Mouse (Mus musculus) mouse embryonic stem cell (cell line): ENCODE measurements around the gene P2rx7.

Experiments used
- in situ Hi-C, 2 experiments: fragments of 300-500 bp; cut with MboI; formaldehyde crosslinking; loops; 1 replicate in 1 of 2; 3 replicates in 1 of 2; pipeline ENCODE4 v1.14.3; 2019 to 2020; ENCODE audit warnings: low sequenced_read_pairs in 2 of 2, low pct_unique_long_range_greater_than_20kb in 1 of 2, mixed read lengths in 1 of 2; ENCODE audit not compliant: unreplicated experiment in 1 of 2

The P2rx7 gene

DNA sequence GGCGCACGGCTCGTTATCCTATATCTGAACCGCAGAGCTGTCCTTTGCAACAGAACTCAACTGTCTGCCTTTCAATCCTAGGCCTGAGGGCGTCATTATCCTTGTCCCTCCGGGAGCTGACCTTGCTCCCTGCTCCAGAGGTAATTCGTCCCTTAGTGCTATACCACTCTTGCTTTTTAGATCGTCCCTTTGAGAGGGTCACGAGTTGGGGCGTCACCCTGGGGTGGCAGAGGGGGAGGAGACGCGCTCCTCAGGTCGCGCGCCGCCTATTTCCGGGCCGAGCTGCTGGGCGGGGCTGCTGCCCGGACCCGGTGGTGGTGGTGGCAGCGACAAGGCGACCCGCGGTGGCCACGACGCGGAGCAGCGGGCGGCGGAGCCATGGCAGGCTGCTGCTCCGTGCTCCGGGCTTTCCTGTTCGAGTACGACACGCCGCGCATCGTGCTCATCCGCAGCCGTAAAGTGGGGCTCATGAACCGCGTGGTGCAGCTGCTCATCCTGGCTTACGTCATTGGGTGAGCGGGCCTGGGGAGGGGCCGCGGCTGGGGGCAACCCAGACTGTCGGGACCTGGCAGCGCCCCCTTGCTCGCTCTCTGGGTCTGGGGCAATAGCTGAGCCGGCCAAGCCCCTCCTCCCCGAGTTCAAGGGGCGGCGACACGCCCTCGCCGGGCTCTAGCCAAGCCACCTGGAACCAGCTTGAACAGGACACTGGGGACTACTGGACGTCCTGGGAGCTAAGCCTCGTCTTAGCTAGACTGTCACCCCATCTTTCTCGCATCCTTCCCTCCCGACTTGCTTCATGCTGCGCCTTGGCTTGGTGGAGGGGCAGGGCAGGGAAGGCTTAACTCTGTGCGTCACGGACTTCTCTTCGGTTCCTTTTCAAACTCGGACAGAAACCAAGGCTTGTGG lies 63.8 kb downstream of the P2rx7 start, which contains the start of gene P2rx4:
P2rx4 (plus strand) TSS at position 269 of the 906 bp plus-strand sequence.
- in situ Hi-C loops: no loop called here

- in situ Hi-C loops: no loop called here
Observed at GRCm38 (mm10) chr5:122708819-122709218, 65.1 kb downstream of the P2rx7 start.

GRCm38 (mm10) chr5:122715723-122716122 lies 72.0 kb downstream of the P2rx7 start:
- in situ Hi-C loops: no loop called here

- in situ Hi-C loops: no loop called here
Observed at GRCm38 (mm10) chr5:122716793-122717192, 73.1 kb downstream of the P2rx7 start.

DNA sequence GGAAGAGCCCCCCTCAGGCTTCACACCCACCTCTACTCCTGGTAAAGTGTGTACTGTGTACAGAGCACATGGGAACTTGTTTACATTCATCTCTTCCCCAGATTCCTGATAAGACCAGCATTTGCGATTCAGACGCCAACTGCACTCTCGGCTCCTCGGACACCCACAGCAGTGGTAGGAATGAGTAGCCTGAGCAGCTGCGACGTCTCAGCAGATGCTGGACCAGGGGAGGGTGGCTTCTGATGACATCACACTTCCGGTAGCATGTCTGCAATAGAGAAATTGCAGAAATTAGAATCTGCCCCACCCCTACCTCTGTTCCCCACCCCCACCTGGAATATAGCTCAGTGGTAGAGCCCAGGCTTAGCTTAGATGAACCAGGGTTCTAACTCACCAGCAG lies 74.7 kb downstream of the P2rx7 start:
- in situ Hi-C loops: no loop called here

- in situ Hi-C loops: no loop called here
Observed at GRCm38 (mm10) chr5:122719168-122719567, 75.5 kb downstream of the P2rx7 start.

- in situ Hi-C loops: no loop called here
Observed at GRCm38 (mm10) chr5:122725453-122725852, 81.7 kb downstream of the P2rx7 start.

DNA sequence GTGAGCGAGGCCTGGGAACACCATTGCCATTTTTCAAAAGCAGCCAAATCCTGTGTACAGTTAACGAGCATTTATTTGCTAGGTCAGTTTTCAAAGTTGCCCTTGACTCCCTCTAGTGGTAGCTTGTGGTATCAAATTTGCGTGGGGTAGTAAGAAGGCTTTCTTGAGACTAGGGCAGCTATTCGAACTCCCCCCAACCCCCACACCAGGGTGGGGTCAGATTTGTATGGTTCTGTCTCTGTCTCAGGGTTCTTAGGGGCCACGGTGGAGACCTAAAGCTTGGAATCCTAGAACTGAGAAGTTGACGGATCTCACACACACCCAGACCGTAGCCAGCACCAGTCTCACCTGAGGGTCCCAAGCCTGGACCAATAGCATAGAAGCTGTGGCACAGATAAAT lies 82.4 kb downstream of the P2rx7 start:
- in situ Hi-C loops: no loop called here

DNA sequence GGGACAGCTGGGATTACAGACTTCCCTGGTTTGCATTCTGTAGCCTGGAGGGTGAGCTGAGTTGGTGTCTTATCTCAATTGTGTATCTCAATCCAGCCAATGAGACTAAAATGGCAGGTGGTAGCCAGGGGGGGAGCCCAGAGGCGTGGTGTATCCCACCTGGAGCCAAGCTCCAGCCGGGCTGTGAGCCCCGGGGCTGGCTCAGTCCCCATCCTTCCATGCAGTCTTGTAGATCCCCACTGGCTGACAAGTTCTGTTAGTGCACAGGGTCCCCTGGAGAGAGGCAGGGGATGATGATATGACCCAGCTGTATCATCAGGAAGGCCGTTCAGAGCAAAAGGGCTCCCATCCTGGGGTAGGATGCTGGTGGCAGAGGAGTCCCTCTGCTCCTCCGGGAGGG lies 82.9 kb downstream of the P2rx7 start:
- in situ Hi-C loops: no loop called here

DNA sequence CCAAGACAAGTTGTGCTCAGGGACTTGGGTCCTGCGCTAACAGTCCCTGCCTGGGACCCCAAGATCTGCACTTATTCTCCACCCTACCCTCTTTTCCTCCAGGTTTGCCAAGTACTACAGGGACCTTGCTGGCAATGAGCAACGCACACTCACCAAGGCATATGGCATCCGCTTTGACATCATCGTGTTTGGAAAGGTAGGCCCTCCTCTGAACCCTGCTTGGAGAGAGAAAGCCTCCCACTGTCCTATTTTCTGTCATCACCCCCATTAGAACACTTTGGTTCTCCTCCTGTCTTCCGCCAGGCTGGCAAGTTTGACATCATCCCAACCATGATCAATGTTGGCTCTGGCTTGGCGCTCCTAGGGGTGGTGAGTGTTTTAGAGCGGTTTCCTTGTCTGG lies 83.4 kb downstream of the P2rx7 start:
- in situ Hi-C loops: no loop called here

DNA sequence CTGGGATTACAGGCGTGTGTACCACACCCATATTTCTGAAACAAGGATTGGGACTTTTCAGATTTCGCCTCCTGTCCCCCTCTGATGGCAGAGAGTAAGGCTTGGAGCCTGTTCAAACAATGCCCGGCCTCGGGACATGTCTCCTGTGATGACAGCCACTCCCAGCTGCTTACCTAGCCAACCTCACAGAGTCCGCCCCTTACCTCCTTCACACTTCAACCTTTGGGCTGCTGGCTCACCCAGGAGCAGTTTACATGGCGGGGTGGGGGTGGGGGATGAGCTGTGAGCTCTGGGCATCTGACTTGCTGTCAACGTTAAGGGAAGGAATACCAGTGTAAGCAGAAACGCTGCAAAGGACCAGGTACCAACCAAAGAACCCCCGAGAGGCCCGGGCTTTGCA lies 87.1 kb downstream of the P2rx7 start:
- in situ Hi-C loops: no loop called here

- in situ Hi-C loops: no loop called here
Observed at GRCm38 (mm10) chr5:122731321-122731720, 87.6 kb downstream of the P2rx7 start.

GRCm38 (mm10) chr5:122731991-122732673 lies 88.4 kb downstream of the P2rx7 start:
- in situ Hi-C loops: no loop called here

- in situ Hi-C loops: no loop called here
Observed at GRCm38 (mm10) chr5:122733881-122734280, 90.2 kb downstream of the P2rx7 start.

- in situ Hi-C loops: no loop called here
Observed at GRCm38 (mm10) chr5:122735853-122736252, 92.1 kb downstream of the P2rx7 start.

- in situ Hi-C loops: no loop called here
Observed at GRCm38 (mm10) chr5:122736761-122737160, 93.0 kb downstream of the P2rx7 start.
